Mouse (Mus musculus): ENCODE measurements at regions not wholly inside any gene's neighbourhood (a gene's known extent, or its start where the extent isn't known, plus 50 kb on each side); places are given as distances from the start of the nearest gene placed in this dataset.

DNA sequence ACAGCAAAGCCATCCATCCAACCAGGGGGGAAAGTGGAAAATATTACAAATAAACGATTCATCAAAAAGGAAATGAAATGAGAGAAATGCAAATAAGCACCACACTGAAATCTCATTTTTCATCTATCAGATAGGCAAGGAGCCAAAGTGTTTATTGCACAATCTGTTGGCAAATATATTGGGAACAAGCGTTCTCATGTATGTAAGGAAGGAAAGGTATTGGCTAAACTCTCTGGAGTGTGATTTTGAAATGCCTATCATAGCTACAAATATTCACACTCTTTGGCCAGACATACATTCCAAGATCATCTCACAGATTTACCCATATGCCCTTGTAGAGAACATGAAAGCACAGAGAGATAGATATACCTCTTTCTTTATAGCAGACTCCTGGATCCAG lies 90.6 kb upstream of the Ppp1r12a start:
- TF ChIP-seq CTCF (IDR thresholded peaks at IDR 0.05 in 2 of 3, conservative IDR thresholded peaks at IDR 0.05 in 1 of 3; ENCODE audit: control insufficient read depth in 1 of 3, insufficient read depth in 1 of 3, low read depth in 2 of 3, low read length in 3 of 3, poor library complexity in 1 of 3, severe bottlenecking in 1 of 3) (no peak), POLR2AphosphoS5 (IDR thresholded peaks at IDR 0.05; ENCODE audit: borderline replicate concordance, low read depth, low read length) (no peak), MYB (IDR thresholded peaks at IDR 0.05; ENCODE audit: low read depth, low read length) (no peak), GATA1 (IDR thresholded peaks at IDR 0.05; ENCODE audit: low read depth, low read length) (no peak), HCFC1 (IDR thresholded peaks at IDR 0.05; ENCODE audit: low read depth, low read length) (no peak)

Measured in MEL (cell line).